Mouse (Mus musculus) erythroblast, embryonic 14.5 days (primary cell): ENCODE data around the gene Vars.
"Not testable (repeated sequence)": the region's sequence is repeated elsewhere in the genome, so short reads cannot be mapped to it uniquely, and the experiment has no call there.

Experiments
- GATA1 ChIP-seq: IDR thresholded peaks from 2 replicates; pipeline ENCODE4 v1.6.1; 2012; ENCODE audit warnings: low read length, inconsistent platforms, mixed read lengths
- TAL1 ChIP-seq: IDR thresholded peaks from 3 replicates; pipeline ENCODE4 v1.6.1; 2012; ENCODE audit warnings: low read length, inconsistent platforms, mixed read lengths

- not testable (repeated sequence) for TF ChIP-seq TAL1, GATA1
Measured at GRCm38 (mm10) chr17:34995192-34995591, 5.6 kb upstream of the Vars start.
